Mouse (Mus musculus) spleen, adult 2 months (tissue): ENCODE measurements around the gene Atp13a4.

ENCODE experiments used
- CTCF ChIP-seq: fragments of 200-500 bp; IDR thresholded peaks from 2 replicates; pipeline ENCODE4 v1.5.1; 2011; ENCODE audit warnings: mild to moderate bottlenecking, inconsistent platforms; ENCODE audit not compliant: insufficient read depth, insufficient read length, insufficient replicate concordance; ENCODE audit errors: extremely low read depth
- POLR2A ChIP-seq: fragments of 200-500 bp; IDR thresholded peaks from 2 replicates; pipeline ENCODE4 v1.6.1; 2011; ENCODE audit warnings: low read depth, low read length, inconsistent platforms

DNA sequence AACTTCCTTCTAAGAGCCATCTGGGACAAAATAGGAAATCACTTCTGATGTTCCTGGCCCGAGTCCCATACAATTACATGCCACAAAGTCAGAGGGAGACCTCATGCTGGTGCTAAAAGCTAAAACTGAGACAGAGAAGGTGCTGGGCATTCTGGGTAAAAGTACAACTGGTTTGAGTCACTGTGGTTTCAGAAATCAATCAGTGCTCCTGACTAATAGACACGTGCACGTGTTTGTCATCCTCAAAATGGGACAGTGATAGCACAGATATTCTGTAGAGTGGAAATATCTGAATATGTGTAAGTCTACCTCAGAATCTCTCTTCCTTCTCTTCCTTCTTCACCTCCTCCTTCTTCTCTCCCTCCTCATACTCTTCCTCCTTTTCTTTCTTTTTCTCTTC lies 53.6 kb downstream of the Atp13a4 start:
- TF ChIP-seq CTCF (no peak), POLR2A (no peak)
